Mouse (Mus musculus) neural tube, embryonic 15.5 days (tissue): ENCODE measurements around the gene Tmem253. TPM values are rescaled to one million over a fixed set of nuclear protein-coding genes. Genes with fewer than 3 reads are reported as not detected.
A peak's percentile ranks its signal among the peaks of the same experiment; 100 is the strongest.
"Not testable (repeated sequence)": the region's sequence is repeated elsewhere in the genome, so short reads cannot be mapped to it uniquely, and the experiment has no call there.

ENCODE experiments used
- ATAC-seq: fragments of 200-750 bp; cut with Nextera tagmentation; 2 replicates; pipeline ENCODE4 v1.8.0; 2017; ENCODE audit warnings: mild to moderate bottlenecking, moderate TSS enrichment, moderate library complexity; ENCODE audit not compliant: low FRiP score
- H3K27ac ChIP-seq: fragments of 300-500 bp; sonication (generic); replicated peaks from 2 replicates; pipeline ENCODE4 v1.5.1; 2015; ENCODE audit warnings: mild to moderate bottlenecking, inconsistent platforms
- H3K27me3 ChIP-seq: fragments of 300-500 bp; sonication (generic); replicated peaks from 2 replicates; pipeline ENCODE4 v1.6.1; 2015; ENCODE audit warnings: inconsistent platforms
- H3K36me3 ChIP-seq: fragments of 300-500 bp; sonication (generic); 2 replicates; pipeline ENCODE4 v1.6.1; 2015; ENCODE audit warnings: inconsistent platforms
- H3K4me1 ChIP-seq: fragments of 300-500 bp; sonication (generic); 2 replicates; pipeline ENCODE4 v1.6.1; 2015; ENCODE audit warnings: inconsistent platforms
- H3K4me2 ChIP-seq: fragments of 300-500 bp; sonication (generic); 2 replicates; pipeline ENCODE4 v1.6.1; 2015; ENCODE audit warnings: inconsistent platforms, mild to moderate bottlenecking, moderate library complexity
- H3K4me3 ChIP-seq: fragments of 300-500 bp; sonication (generic); replicated peaks from 2 replicates; pipeline ENCODE4 v1.5.1; 2015; ENCODE audit warnings: mild to moderate bottlenecking, inconsistent platforms
- H3K9ac ChIP-seq: fragments of 300-500 bp; sonication (generic); replicated peaks from 2 replicates; pipeline ENCODE4 v1.6.1; 2015; ENCODE audit warnings: mild to moderate bottlenecking, inconsistent platforms
- H3K9me3 ChIP-seq: fragments of 300-500 bp; sonication (generic); replicated peaks from 2 replicates; pipeline ENCODE4 v1.6.1; 2016; ENCODE audit warnings: inconsistent platforms
- WGBS: fragments of 180-500 bp; shearing (Covaris S2); methylation state at CpG from one replicate; pipeline ENCODE4 v1.1.7; 2015; ENCODE audit warnings: mixed read lengths; 5-methylcytosine and 5-hydroxymethylcytosine counted together
- polyA plus RNA-seq: library from polyadenylated mRNA; unstranded; fragments of >200 nt; fragmentation: Nextera tagmentation; extraction: Ambion mirVana; gene quantifications from 2 replicates; pipeline ENCODE4 v1.2.1, GENCODE M21; 2015

Tmem253 gene
- polyA plus RNA-seq, 1 experiment from 2014 or later: 0.88 TPM

GRCm38 (mm10) chr14:52026342-52026741 lies 10.9 kb downstream of the Tmem253 start:
- no peaks in the 10 kb centered on the region for H3K36me3 ChIP-seq
- H3K4me3 ChIP-seq: no peak overlapping the region
- H3K27ac ChIP-seq: no peak overlapping the region
- WGBS: 90% methylated on average over 4 of the region's 4 CpGs
- ATAC-seq: no peak
- no peaks in the 10 kb centered on the region for H3K27me3 ChIP-seq
- H3K4me2 ChIP-seq: no peak overlapping the region
- no peak overlapping the region for H3K9ac ChIP-seq
- peaks cover 17% of the 10 kb centered on the region for H3K4me1 ChIP-seq
- H3K9me3 ChIP-seq: no peaks in the 10 kb centered on the region

DNA sequence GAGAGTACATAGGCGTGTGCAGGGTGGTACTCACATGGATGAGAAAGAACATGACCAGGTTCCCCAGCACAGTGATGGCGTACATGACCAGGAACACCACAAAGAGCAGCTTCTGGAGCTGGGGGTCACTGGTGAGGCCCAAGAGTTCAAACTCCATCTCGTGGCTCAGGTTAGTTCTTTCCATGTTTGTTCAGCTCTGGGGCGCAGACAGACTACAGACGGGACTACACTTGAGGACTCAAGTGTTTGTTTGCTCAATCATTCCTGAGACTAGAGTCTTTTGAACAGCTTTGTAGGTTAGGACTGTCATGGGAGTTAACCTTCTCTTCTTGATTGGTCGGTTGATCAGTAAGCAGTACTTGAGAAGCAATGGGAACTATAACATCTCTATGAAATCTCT lies 20.5 kb downstream of the Tmem253 start:
- Histone ChIP-seq H3K9ac (no peak overlapping the region), H3K4me3 (no peak overlapping the region), H3K27me3 (no peaks in the 10 kb centered on the region), H3K4me2 (no peak overlapping the region), H3K4me1 (no peaks in the 10 kb centered on the region), H3K36me3 (no peaks in the 10 kb centered on the region), H3K27ac (no peak overlapping the region), H3K9me3 (no peaks in the 10 kb centered on the region)
- ATAC-seq: no peak
- WGBS: 90% methylated on average over 6 of the region's 6 CpGs

DNA sequence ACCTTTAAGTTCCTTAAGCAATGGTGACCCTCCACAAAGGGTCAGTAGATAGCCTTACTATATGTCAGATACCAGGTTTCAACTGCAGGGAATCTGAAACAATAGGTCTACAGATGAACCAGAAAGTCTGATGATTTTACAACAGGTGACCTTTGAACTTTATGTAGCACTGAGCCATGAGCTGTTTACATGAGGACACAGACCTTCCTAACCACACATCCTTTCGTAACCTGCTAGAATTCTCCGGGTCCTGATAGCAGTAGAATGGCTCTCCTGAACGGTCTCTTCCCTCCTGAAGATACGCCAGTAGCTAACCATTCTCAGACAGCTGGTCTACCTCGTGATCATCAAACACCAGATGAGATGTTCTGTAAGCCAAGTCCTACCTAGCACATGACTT lies 23.9 kb downstream of the Tmem253 start:
- Histone ChIP-seq H3K4me2 (no peak overlapping the region), H3K36me3 (no peaks in the 10 kb centered on the region), H3K27me3 (no peaks in the 10 kb centered on the region), H3K27ac (no peak overlapping the region), H3K4me3 (no peak overlapping the region), H3K4me1 (no peaks in the 10 kb centered on the region), H3K9me3 (no peaks in the 10 kb centered on the region), H3K9ac (no peak overlapping the region)
- ATAC-seq: no peak
- WGBS: 91% methylated on average over 5 of the region's 5 CpGs

DNA sequence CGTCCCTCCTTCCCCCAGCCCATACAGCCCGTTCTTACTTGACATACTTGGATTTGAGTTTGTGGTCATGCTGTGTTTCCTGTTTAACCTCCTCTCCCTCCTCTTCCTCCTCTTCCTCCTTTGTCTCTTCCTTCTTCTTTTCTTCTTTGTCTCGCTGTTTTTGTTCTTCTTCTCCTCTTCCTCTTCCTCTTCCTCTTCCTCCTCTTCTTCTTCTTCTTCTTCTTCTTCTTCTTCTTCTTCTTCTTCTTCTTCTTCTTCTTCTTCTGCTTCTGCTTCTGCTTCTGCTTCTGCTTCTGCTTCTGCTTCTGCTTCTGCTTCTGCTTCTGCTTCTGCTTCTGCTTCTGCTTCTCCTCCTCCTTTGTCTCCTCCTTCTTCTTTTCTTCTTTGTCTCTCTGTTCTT lies 26.9 kb downstream of the Tmem253 start, which contains the start of gene Olfr221:
Gene Olfr221, minus strand, starts transcription at position 101 of the 400 bp plus-strand sequence.
- not testable (repeated sequence) for H3K27ac ChIP-seq, H3K4me3 ChIP-seq, H3K36me3 ChIP-seq, H3K9me3 ChIP-seq, H3K4me2 ChIP-seq, ATAC-seq, H3K27me3 ChIP-seq, H3K9ac ChIP-seq
- H3K4me1 ChIP-seq: peaks cover 10% of the 10 kb centered on the region; the same call in 1 of the 2 replicates
- WGBS: 65% methylated on average over 3 of the region's 3 CpGs

GRCm38 (mm10) chr14:52043446-52043845 lies 28.0 kb downstream of the Tmem253 start:
- Histone ChIP-seq H3K9ac (no peak overlapping the region), H3K4me3 (no peak overlapping the region), H3K9me3 (no peaks in the 10 kb centered on the region), H3K27ac (no peak overlapping the region), H3K36me3 (no peaks in the 10 kb centered on the region), H3K4me2 (no peak overlapping the region), H3K27me3 (no peaks in the 10 kb centered on the region), H3K4me1 (peaks cover 10% of the 10 kb centered on the region; the same call in 1 of the 2 replicates)
- 69% methylated on average over 6 of the region's 6 CpGs for WGBS
- ATAC-seq: no peak

GRCm38 (mm10) chr14:52044901-52045678 lies 29.6 kb downstream of the Tmem253 start:
- Histone ChIP-seq H3K4me1 (peaks cover 10% of the 10 kb centered on the region; the same call in 1 of the 2 replicates), H3K27me3 (no peaks in the 10 kb centered on the region), H3K36me3 (no peaks in the 10 kb centered on the region), H3K27ac (no peak overlapping the region), H3K4me2 (no peak overlapping the region), H3K9me3 (no peaks in the 10 kb centered on the region), H3K9ac (no peak overlapping the region), H3K4me3 (no peak overlapping the region)
- ATAC-seq: peak; percentile 65; the same call in 1 of the 2 replicates
- 5% methylated on average over 8 of the region's 8 CpGs for WGBS

GRCm38 (mm10) chr14:52045966-52046565 lies 30.6 kb downstream of the Tmem253 start:
- Histone ChIP-seq H3K9me3 (no peaks in the 10 kb centered on the region), H3K4me1 (peaks cover 10% of the 10 kb centered on the region; the same call in 1 of the 2 replicates), H3K27ac (no peak overlapping the region), H3K4me2 (no peak overlapping the region), H3K27me3 (no peaks in the 10 kb centered on the region), H3K9ac (no peak overlapping the region), H3K36me3 (no peaks in the 10 kb centered on the region), H3K4me3 (no peak overlapping the region)
- WGBS: 74% methylated on average over 9 of the region's 9 CpGs
- no peak for ATAC-seq

- 86% methylated on average over 3 of the region's 3 CpGs for WGBS
- not testable (repeated sequence) for H3K4me1 ChIP-seq, H3K4me2 ChIP-seq, H3K27ac ChIP-seq, ATAC-seq, H3K9me3 ChIP-seq, H3K4me3 ChIP-seq, H3K36me3 ChIP-seq, H3K27me3 ChIP-seq, H3K9ac ChIP-seq
Observed at GRCm38 (mm10) chr14:52052720-52053119, 37.3 kb downstream of the Tmem253 start.

DNA sequence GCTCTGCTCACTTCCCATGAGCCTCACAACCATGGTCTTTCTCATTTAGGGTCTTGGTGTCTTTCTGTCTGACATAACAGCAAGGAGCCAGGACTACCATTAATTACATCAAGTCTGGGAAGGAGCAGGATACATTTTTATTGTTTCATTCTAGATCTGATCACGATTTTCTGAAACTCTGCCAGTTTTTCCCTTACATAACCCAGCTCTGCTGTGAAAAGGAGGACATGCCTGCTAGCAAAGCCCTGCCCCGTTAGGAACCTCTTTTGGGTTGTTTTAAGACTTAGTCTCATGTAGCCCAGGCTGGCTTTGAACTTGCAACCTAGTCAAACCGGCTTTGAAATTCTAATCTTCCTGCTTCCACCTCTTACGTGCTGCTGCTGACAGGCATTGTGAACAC lies 44.5 kb downstream of the Tmem253 start:
- 71% methylated on average over 4 of the region's 4 CpGs for WGBS
- no peak overlapping the region for H3K4me3 ChIP-seq
- no peak overlapping the region for H3K4me2 ChIP-seq
- no peaks in the 10 kb centered on the region for H3K27me3 ChIP-seq
- H3K27ac ChIP-seq: no peak overlapping the region
- no peak for ATAC-seq
- no peaks in the 10 kb centered on the region for H3K36me3 ChIP-seq
- H3K4me1 ChIP-seq: no peaks in the 10 kb centered on the region
- H3K9ac ChIP-seq: no peak overlapping the region
- no peaks in the 10 kb centered on the region for H3K9me3 ChIP-seq

- H3K4me2 ChIP-seq: no peak overlapping the region
- no peaks in the 10 kb centered on the region for H3K4me1 ChIP-seq
- no peak overlapping the region for H3K27ac ChIP-seq
- H3K9me3 ChIP-seq: no peaks in the 10 kb centered on the region
- H3K4me3 ChIP-seq: no peak overlapping the region
- no peak overlapping the region for H3K9ac ChIP-seq
- ATAC-seq: no peak
- 91% methylated on average over 1 of the region's 1 CpGs for WGBS
- no peaks in the 10 kb centered on the region for H3K36me3 ChIP-seq
- H3K27me3 ChIP-seq: no peaks in the 10 kb centered on the region
Observed at GRCm38 (mm10) chr14:52060800-52061199, 45.3 kb downstream of the Tmem253 start.

DNA sequence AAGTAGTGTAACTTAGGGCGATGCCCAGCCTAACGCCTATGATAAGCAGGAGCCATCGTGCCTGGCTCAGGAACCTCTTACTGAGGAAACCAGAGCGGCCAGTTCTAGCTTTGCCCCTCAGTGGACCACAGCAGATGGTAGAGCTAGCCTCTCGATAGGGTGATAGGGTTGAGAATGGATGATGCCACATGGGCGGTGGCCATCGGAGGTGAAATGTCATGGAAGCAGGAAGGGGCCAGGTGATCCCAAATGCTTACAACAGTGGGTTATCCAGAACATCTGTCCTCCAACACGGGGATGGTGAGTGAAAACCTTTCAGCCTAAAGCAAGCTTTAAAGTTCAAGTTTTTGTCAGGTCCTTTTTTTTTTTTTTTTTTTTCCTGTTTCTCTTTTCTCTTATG lies 46.3 kb downstream of the Tmem253 start:
- Histone ChIP-seq H3K9me3 (no peaks in the 10 kb centered on the region), H3K4me3 (no peak overlapping the region), H3K4me1 (no peaks in the 10 kb centered on the region), H3K27ac (no peak overlapping the region), H3K36me3 (no peaks in the 10 kb centered on the region), H3K27me3 (no peaks in the 10 kb centered on the region), H3K4me2 (no peak overlapping the region), H3K9ac (no peak overlapping the region)
- no peak for ATAC-seq
- WGBS: 84% methylated on average over 8 of the region's 8 CpGs

- WGBS: 62% methylated on average over 4 of the region's 4 CpGs
Observed at GRCm38 (mm10) chr14:52066135-52066534, 50.7 kb downstream of the Tmem253 start.

More at GRCm38 (mm10) chr14:52066135-52066534, 50.7 kb downstream of the Tmem253 start:
- Histone ChIP-seq H3K27me3 (no peaks in the 10 kb centered on the region), H3K4me1 (no peaks in the 10 kb centered on the region), H3K4me2 (no peak overlapping the region), H3K36me3 (peaks cover 2% of the 10 kb centered on the region), H3K4me3 (no peak overlapping the region), H3K9ac (no peak overlapping the region), H3K9me3 (no peaks in the 10 kb centered on the region), H3K27ac (no peak overlapping the region)
- no peak for ATAC-seq
